Mouse (Mus musculus): ENCODE results near the gene Prr14l. TPM values are rescaled to one million over a fixed set of nuclear protein-coding genes. Genes with fewer than 3 reads are reported as not detected.

The Prr14l gene
- total and polyA plus RNA-seq, 3 experiments, result 37.0 to 135 (median 39.9) TPM

DNA sequence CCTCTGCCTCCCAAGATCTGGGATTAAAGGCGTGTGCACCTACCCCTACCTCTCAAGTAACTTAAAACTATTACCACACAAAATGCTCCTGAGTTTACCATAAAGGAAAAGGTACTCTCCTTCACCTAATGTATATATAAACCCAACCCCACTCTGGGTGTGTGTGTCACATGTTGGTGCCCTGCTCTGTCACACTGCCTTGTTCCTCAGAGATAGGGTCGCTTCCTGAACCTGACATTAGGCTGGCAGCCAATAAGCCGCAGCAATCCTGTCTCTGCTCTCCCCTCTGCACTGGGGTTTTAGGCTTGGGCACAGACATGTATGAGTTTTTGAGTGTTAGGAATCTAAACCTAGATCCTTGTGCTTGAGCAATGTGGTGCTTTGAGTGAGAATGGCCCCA is 75.9 kb downstream of the Prr14l start:
- DNase-seq (ENCODE audit: low read depth, low spot score), result peak; percentile 79
- Histone ChIP-seq H3K9me3 (replicated peaks; ENCODE audit: insufficient read depth, low read length) (no peaks in the 10 kb centered on the region), H3K4me3 (ENCODE audit: control insufficient read depth in 1 of 2, insufficient read depth in 1 of 2, low read depth in 2 of 2, low read length in 2 of 2) (no peak overlapping the region), H3K36me3 (ENCODE audit: control insufficient read depth in 1 of 2, insufficient read depth in 2 of 2, low read length in 2 of 2) (peaks cover 0 to 20% of the 10 kb centered on the region in 2 experiments; a peak in 3 of 4 replicates), H3K79me2 (ENCODE audit: control insufficient read depth, insufficient read depth, low read length, poor library complexity) (peaks cover 3% of the 10 kb centered on the region; the same call in 1 of the 2 replicates), H3K27ac (ENCODE audit: control insufficient read depth, low read depth, low read length) (no peak overlapping the region), H3K27me3 (ENCODE audit: control insufficient read depth in 1 of 2, insufficient read depth in 2 of 2, low read length in 2 of 2) (no peaks in the 10 kb centered on the region), H3K4me1 (ENCODE audit: control insufficient read depth in 1 of 2, insufficient read depth in 2 of 2, low read length in 2 of 2) (peaks cover 16 to 22% of the 10 kb centered on the region in 2 experiments), H3K9ac (ENCODE audit: control insufficient read depth, low read depth, low read length, poor library complexity, severe bottlenecking) (no peak overlapping the region)
- TF ChIP-seq MAX (IDR thresholded peaks at IDR 0.05; ENCODE audit: low read length) (peak; percentile 67), JUND (IDR thresholded peaks at IDR 0.05; ENCODE audit: low read depth, low read length) (no peak), TCF12 (IDR thresholded peaks at IDR 0.05; ENCODE audit: low read depth, low read length) (peak; percentile 58), RAD21 (IDR thresholded peaks at IDR 0.05; ENCODE audit: low read depth, low read length) (no peak), TBP (IDR thresholded peaks at IDR 0.05; ENCODE audit: low read depth, low read length) (no peak), GATA1 (IDR thresholded peaks at IDR 0.05; ENCODE audit: low read depth, low read length) (no peak), MAFK (IDR thresholded peaks at IDR 0.05; ENCODE audit: borderline replicate concordance, low read depth, low read length) (no peak), SIN3A (IDR thresholded peaks at IDR 0.05; ENCODE audit: low read length) (peak; percentile 85), MYC (IDR thresholded peaks at IDR 0.05; ENCODE audit: low read depth, low read length) (no peak), ZNF384 (IDR thresholded peaks at IDR 0.05; ENCODE audit: low read depth, low read length) (no peak), POLR2AphosphoS5 (IDR thresholded peaks at IDR 0.05; ENCODE audit: borderline replicate concordance, low read depth, low read length) (no peak), EP300 (IDR thresholded peaks at IDR 0.05; ENCODE audit: low read depth in 1 of 2, low read length in 2 of 2) (peak in 1 of 2 experiments; percentile 46; a peak in 1 of 4 replicates), NRF1 (IDR thresholded peaks at IDR 0.05; ENCODE audit: insufficient read depth, low read depth, low read length, poor library complexity, severe bottlenecking) (no peak), USF2 (IDR thresholded peaks at IDR 0.05; ENCODE audit: borderline replicate concordance in 1 of 2, insufficient read depth in 1 of 2, low read depth in 1 of 2, low read length in 2 of 2) (no peak; a peak in 1 of 4 replicates), ZC3H11A (IDR thresholded peaks at IDR 0.05; ENCODE audit: low read depth, low read length) (no peak), ZKSCAN1 (IDR thresholded peaks at IDR 0.05; ENCODE audit: low read depth, low read length) (no peak), HCFC1 (IDR thresholded peaks at IDR 0.05; ENCODE audit: low read depth, low read length) (no peak), CTCF (IDR thresholded peaks at IDR 0.05 in 2 of 3, conservative IDR thresholded peaks at IDR 0.05 in 1 of 3; ENCODE audit: control insufficient read depth in 1 of 3, insufficient read depth in 1 of 3, low read depth in 2 of 3, low read length in 3 of 3, poor library complexity in 1 of 3, severe bottlenecking in 1 of 3) (no peak), BHLHE40 (IDR thresholded peaks at IDR 0.05; ENCODE audit: borderline replicate concordance, low read depth, low read length) (no peak; the same call in 1 of the 2 replicates), USF1 (IDR thresholded peaks at IDR 0.05; ENCODE audit: low read depth, low read length) (peak; percentile 85), RCOR1 (IDR thresholded peaks at IDR 0.05; ENCODE audit: low read depth, low read length) (peak; percentile 62), POLR2A (IDR thresholded peaks at IDR 0.05; ENCODE audit: control insufficient read depth in 1 of 2, insufficient read depth in 1 of 2, low read depth in 1 of 2, low read length in 2 of 2, poor library complexity in 1 of 2) (no peak), MYB (IDR thresholded peaks at IDR 0.05; ENCODE audit: low read depth, low read length) (no peak), MAZ (IDR thresholded peaks at IDR 0.05; ENCODE audit: low read depth, low read length) (no peak), POLR2AphosphoS2 (IDR thresholded peaks at IDR 0.05; ENCODE audit: low read length) (no peak), NELFE (IDR thresholded peaks at IDR 0.05; ENCODE audit: low read depth, low read length) (no peak), E2F4 (IDR thresholded peaks at IDR 0.05; ENCODE audit: borderline replicate concordance, low read depth, low read length) (no peak), CHD2 (IDR thresholded peaks at IDR 0.05; ENCODE audit: low read length) (no peak), UBTF (IDR thresholded peaks at IDR 0.05; ENCODE audit: borderline replicate concordance, insufficient read depth, low read depth, low read length) (no peak), MEF2A (IDR thresholded peaks at IDR 0.05; ENCODE audit: extremely low read depth, insufficient replicate concordance, low read depth, low read length, poor library complexity, severe bottlenecking) (no peak), CHD1 (IDR thresholded peaks at IDR 0.05; ENCODE audit: low read depth, low read length) (no peak), ETS1 (IDR thresholded peaks at IDR 0.05; ENCODE audit: low read depth, low read length) (0 out of 2 replicates have a peak, but pooled peaks have one; percentile 15), MXI1 (IDR thresholded peaks at IDR 0.05; ENCODE audit: low read depth, low read length) (peak; percentile 93), KAT2A (conservative IDR thresholded peaks at IDR 0.05; ENCODE audit: low read depth, low read length) (no peak), ELF1 (IDR thresholded peaks at IDR 0.05; ENCODE audit: low read depth, low read length) (peak; percentile 40; the same call in 1 of the 2 replicates), GABPA (IDR thresholded peaks at IDR 0.05; ENCODE audit: low read depth, low read length) (no peak), TAL1 (IDR thresholded peaks at IDR 0.05; ENCODE audit: low read length) (no peak), SMC3 (IDR thresholded peaks at IDR 0.05; ENCODE audit: low read depth, low read length) (0 out of 2 replicates have a peak, but pooled peaks have one; percentile 7)
